Mouse (Mus musculus) MEL (cell line): ENCODE measurements at regions not wholly inside any gene's neighbourhood (a gene's known extent, or its start where the extent isn't known, plus 50 kb on each side); places are given as distances from the start of the nearest gene placed in this dataset.

Experiments used
- CTCF ChIP-seq, 3 experiments: IDR thresholded peaks in 2 of 3; conservative IDR thresholded peaks in 1 of 3; 2 replicates each; pipeline ENCODE4 v1.5.1; 2011 to 2012; ENCODE audit warnings: low read length in 3 of 3, low read depth in 2 of 3, mild to moderate bottlenecking in 2 of 3, improper control_type of control experiment in 1 of 3, inconsistent platforms in 1 of 3, mixed read lengths in 1 of 3, moderate library complexity in 1 of 3; ENCODE audit not compliant: control insufficient read depth in 1 of 3, insufficient read depth in 1 of 3, poor library complexity in 1 of 3, severe bottlenecking in 1 of 3
- GABPA ChIP-seq: IDR thresholded peaks from 2 replicates; pipeline ENCODE4 v1.6.1; 2012; ENCODE audit warnings: low read depth, mild to moderate bottlenecking, inconsistent platforms, low read length, improper control_type of control experiment, moderate library complexity
- MAX ChIP-seq: IDR thresholded peaks from 2 replicates; pipeline ENCODE4 v1.6.1; 2011; ENCODE audit warnings: low read length, improper control_type of control experiment
- POLR2A ChIP-seq, 2 experiments: IDR thresholded peaks; 2 replicates each; pipeline ENCODE4 v1.6.1; 2011 to 2012; ENCODE audit warnings: low read length in 2 of 2, mild to moderate bottlenecking in 2 of 2, control low read depth in 1 of 2, improper control_type of control experiment in 1 of 2, low read depth in 1 of 2, moderate library complexity in 1 of 2; ENCODE audit not compliant: control insufficient read depth in 1 of 2, insufficient read depth in 1 of 2, poor library complexity in 1 of 2
- POLR2AphosphoS2 ChIP-seq: IDR thresholded peaks from 2 replicates; pipeline ENCODE4 v1.6.1; 2011; ENCODE audit warnings: low read length, improper control_type of control experiment
- RAD21 ChIP-seq: IDR thresholded peaks from 2 replicates; pipeline ENCODE4 v1.6.1; 2011; ENCODE audit warnings: mild to moderate bottlenecking, low read depth, low read length, improper control_type of control experiment
- SIN3A ChIP-seq: IDR thresholded peaks from 2 replicates; pipeline ENCODE4 v1.6.1; 2012; ENCODE audit warnings: low read length, improper control_type of control experiment, inconsistent platforms
- ZC3H11A ChIP-seq: IDR thresholded peaks from 2 replicates; pipeline ENCODE4 v1.6.1; 2012; ENCODE audit warnings: low read depth, mild to moderate bottlenecking, inconsistent platforms, low read length, improper control_type of control experiment
- ZMIZ1 ChIP-seq: IDR thresholded peaks from 2 replicates; pipeline ENCODE4 v1.6.1; 2012; ENCODE audit warnings: low read depth, mild to moderate bottlenecking, inconsistent platforms, low read length, improper control_type of control experiment, moderate library complexity
- ZNF384 ChIP-seq: IDR thresholded peaks from 2 replicates; pipeline ENCODE4 v1.6.1; 2012; ENCODE audit warnings: low read depth, mild to moderate bottlenecking, inconsistent platforms, low read length, improper control_type of control experiment

GRCm38 (mm10) chr3:156406136-156406535 is 155.5 kb upstream of the Negr1 start:
- no peak for TF ChIP-seq ZC3H11A
- no peak for TF ChIP-seq POLR2AphosphoS2
- no peak for TF ChIP-seq ZNF384
- no peak for TF ChIP-seq CTCF (IDR thresholded peaks at IDR 0.05 in 2 of 3, conservative IDR thresholded peaks at IDR 0.05 in 1 of 3; ENCODE audit: control insufficient read depth in 1 of 3, insufficient read depth in 1 of 3, low read depth in 2 of 3, low read length in 3 of 3, poor library complexity in 1 of 3, severe bottlenecking in 1 of 3)
- no peak for TF ChIP-seq MAX
- TF ChIP-seq RAD21, result no peak
- TF ChIP-seq ZMIZ1, result no peak
- no peak for TF ChIP-seq POLR2A (IDR thresholded peaks at IDR 0.05; ENCODE audit: control insufficient read depth in 1 of 2, insufficient read depth in 1 of 2, low read depth in 1 of 2, low read length in 2 of 2, poor library complexity in 1 of 2)
- no peak for TF ChIP-seq GABPA
- no peak for TF ChIP-seq SIN3A
